Mouse (Mus musculus) midbrain, embryonic 11.5 days (tissue): ENCODE measurements at regions not wholly inside any gene's neighbourhood (a gene's known extent, or its start where the extent isn't known, plus 50 kb on each side); places are given as distances from the start of the nearest gene placed in this dataset.

Experiments used
- ATAC-seq: fragments of 200-750 bp; cut with Nextera tagmentation; 2 replicates; pipeline ENCODE4 v1.8.0; 2017; ENCODE audit warnings: moderate TSS enrichment, moderate library complexity; ENCODE audit not compliant: low FRiP score
- DNase-seq: peaks from one replicate; pipeline ENCODE4 v3.0.0; 2015; ENCODE audit warnings: low spot score; ENCODE audit errors: missing footprints
- H3K27ac ChIP-seq: fragments of 300-500 bp; sonication (generic); 2 replicates; pipeline ENCODE4 v1.5.1; 2014; ENCODE audit warnings: low read depth, low read length
- H3K27me3 ChIP-seq: fragments of 300-500 bp; sonication (generic); 2 replicates; pipeline ENCODE4 v1.6.1; 2014; ENCODE audit warnings: mild to moderate bottlenecking, low read length, moderate library complexity, mixed read lengths; ENCODE audit not compliant: control insufficient read depth, insufficient read depth
- H3K36me3 ChIP-seq: fragments of 300-500 bp; sonication (generic); 2 replicates; pipeline ENCODE4 v1.6.1; 2014; ENCODE audit warnings: mild to moderate bottlenecking, low read length, moderate library complexity, mixed read lengths; ENCODE audit not compliant: control insufficient read depth, insufficient read depth
- H3K4me1 ChIP-seq: fragments of 300-500 bp; sonication (generic); 2 replicates; pipeline ENCODE4 v1.6.1; 2014; ENCODE audit warnings: low read length; ENCODE audit not compliant: control insufficient read depth, insufficient read depth
- H3K4me2 ChIP-seq: fragments of 300-500 bp; sonication (generic); 2 replicates; pipeline ENCODE4 v1.6.1; 2014; ENCODE audit warnings: mild to moderate bottlenecking, moderate library complexity
- H3K4me3 ChIP-seq: fragments of 300-500 bp; sonication (generic); 2 replicates; pipeline ENCODE4 v1.5.1; 2014; ENCODE audit warnings: low read depth, low read length
- H3K9ac ChIP-seq: fragments of 300-500 bp; sonication (generic); 2 replicates; pipeline ENCODE4 v1.6.1; 2014; ENCODE audit warnings: low read length
- H3K9me3 ChIP-seq: fragments of 300-500 bp; sonication (generic); 2 replicates; pipeline ENCODE4 v1.6.1; 2016; ENCODE audit warnings: low read length; ENCODE audit not compliant: control insufficient read depth
- WGBS: fragments of 180-500 bp; shearing (Covaris S2); extraction: QIAGEN DNeasy Blood & Tissue Kit; methylation state at CpG from one replicate; pipeline ENCODE4 v1.1.7; 2014; 5-methylcytosine and 5-hydroxymethylcytosine counted together

DNA sequence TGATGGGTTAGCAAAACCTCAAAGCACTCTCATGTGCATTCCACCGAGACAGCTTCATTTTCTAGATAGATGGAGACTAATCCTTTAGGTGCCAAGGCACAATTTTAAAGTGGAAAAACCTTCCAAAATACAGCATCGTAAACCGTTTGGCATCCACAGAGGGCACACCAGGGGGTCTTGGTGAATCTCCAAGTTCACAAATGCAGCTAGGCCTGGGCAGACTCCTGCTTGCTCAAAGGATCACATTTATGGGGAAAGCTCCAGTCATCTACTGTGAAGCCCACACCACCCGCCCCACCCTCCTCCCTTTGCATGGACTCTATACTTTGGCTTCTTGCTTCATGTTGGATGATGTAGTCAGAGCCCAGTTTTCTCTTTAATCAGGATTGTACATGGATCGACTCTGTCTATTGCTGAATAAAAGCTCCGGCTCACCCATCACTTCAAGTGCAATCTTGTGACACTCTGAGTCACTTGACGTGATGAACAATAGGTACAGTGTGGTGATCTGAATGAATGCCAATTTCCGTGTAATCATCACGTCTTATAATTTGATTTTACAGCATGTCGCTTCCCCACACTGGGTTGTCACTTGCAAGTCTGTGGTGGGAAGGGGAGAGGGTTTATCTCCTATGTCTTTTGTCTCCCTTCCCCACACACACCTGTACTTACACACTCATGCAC is 129.2 kb upstream of the Pkdcc start:
- DNase-seq (no peak), ATAC-seq (no peak)
- WGBS, result 88% methylated on average over 10 of the region's 10 CpGs
- no peak overlapping the region for H3K27ac ChIP-seq
- no peak overlapping the region for H3K4me2 ChIP-seq
- H3K27me3 ChIP-seq, result peaks cover 17% of the 10 kb centered on the region
- no peaks in the 10 kb centered on the region for H3K9me3 ChIP-seq
- no peaks in the 10 kb centered on the region; the same call in 1 of the 2 replicates for H3K36me3 ChIP-seq
- H3K9ac ChIP-seq, result no peak overlapping the region
- no peaks in the 10 kb centered on the region for H3K4me1 ChIP-seq
- H3K4me3 ChIP-seq, result no peak overlapping the region

DNA sequence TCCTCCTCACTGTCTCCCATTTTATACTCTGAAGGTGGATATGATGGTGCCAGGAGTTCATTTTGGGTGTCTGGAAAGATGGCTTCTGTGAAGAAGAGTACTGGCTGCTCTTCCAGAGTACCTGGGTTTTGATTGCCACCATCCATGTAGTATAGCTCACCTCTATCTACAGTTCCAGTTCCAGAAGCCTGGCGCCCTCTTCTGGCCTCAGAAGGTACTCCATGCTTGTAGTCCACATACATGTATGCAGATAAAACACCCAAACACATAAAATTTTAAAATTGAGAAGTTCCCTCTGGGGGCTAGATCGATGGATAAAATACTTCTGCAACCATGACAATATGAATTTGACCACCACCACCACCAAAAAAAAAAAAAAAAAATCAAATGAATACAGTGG is 128.4 kb upstream of the Pkdcc start:
- H3K27ac ChIP-seq, result no peak overlapping the region
- peaks cover 12% of the 10 kb centered on the region for H3K27me3 ChIP-seq
- no peak overlapping the region for H3K4me3 ChIP-seq
- no peak for ATAC-seq
- WGBS, result 77% methylated on average over 2 of the region's 2 CpGs
- no peaks in the 10 kb centered on the region for H3K9me3 ChIP-seq
- no peak overlapping the region for H3K4me2 ChIP-seq
- H3K36me3 ChIP-seq, result no peaks in the 10 kb centered on the region; the same call in 1 of the 2 replicates
- no peaks in the 10 kb centered on the region for H3K4me1 ChIP-seq
- H3K9ac ChIP-seq, result no peak overlapping the region
- DNase-seq, result no peak

DNA sequence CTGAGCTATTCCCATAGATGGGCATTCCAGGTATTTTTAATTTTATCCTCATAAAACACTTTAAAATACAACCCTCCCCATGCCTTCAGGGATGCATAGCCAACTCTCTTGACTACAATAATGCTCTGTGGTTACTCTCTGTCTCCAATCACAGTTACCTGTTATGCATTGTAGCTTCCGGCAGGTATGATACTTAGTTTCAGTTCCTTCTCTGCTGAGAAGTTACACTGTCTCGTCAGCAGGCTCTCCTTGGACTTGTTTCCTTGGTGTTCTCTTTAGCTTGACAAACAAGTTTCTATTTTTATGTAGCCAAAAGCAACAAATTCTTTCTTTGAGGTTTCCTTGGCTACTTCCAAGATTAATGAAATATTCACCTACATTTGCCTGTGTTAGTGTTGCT is 126.6 kb upstream of the Pkdcc start:
- no peak for DNase-seq
- ATAC-seq, result no peak
- no peaks in the 10 kb centered on the region for H3K9me3 ChIP-seq
- H3K36me3 ChIP-seq, result no peaks in the 10 kb centered on the region; the same call in 1 of the 2 replicates
- no peak overlapping the region for H3K9ac ChIP-seq
- H3K4me2 ChIP-seq, result no peak overlapping the region
- H3K27ac ChIP-seq, result no peak overlapping the region
- H3K27me3 ChIP-seq, result peaks cover 5% of the 10 kb centered on the region
- H3K4me1 ChIP-seq, result no peaks in the 10 kb centered on the region
- 88% methylated on average over 2 of the region's 2 CpGs for WGBS
- H3K4me3 ChIP-seq, result no peak overlapping the region

DNA sequence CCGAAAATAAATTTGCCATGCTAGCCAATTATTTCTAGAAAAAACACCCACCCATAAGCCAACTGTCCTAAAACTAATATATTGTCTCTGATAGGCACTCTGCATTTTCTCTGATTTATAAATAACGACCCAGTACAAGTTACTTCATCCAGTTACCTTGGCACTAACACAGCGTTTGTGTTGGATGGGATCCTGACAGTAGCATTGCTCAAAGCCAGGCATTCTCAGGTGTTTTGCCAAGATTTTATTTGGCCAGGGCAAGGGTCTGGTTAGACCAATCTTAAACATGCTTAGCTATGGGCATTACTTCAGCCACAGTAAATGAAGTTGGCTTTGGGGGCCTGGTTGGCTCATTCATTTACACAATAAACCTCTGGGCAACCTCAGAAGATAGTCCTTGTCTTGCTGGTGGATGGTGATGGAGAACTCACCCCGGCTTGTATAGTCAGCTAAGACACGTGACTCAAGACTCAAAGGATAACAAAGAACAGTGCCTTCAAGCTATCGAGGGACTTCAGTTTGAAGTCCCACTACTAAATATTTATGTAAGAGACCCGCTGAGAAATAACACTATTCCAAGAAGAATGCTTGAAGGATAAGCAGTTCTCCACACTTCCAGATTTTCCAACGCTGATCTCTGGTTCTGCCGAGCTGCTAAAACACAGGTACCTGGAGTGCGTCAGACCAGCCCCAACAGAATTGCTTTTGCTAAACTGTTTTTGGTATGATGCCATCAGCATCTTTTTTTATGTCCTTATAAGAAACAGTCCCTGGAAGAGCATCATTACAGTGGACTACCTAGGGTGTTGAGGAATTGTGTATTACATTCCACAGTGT is 125.0 kb upstream of the Pkdcc start:
- no peak overlapping the region for H3K9ac ChIP-seq
- ATAC-seq, result no peak
- H3K27ac ChIP-seq, result no peak overlapping the region
- H3K9me3 ChIP-seq, result no peaks in the 10 kb centered on the region
- H3K4me3 ChIP-seq, result no peak overlapping the region
- no peak overlapping the region for H3K4me2 ChIP-seq
- H3K27me3 ChIP-seq, result no peaks in the 10 kb centered on the region; the same call in 1 of the 2 replicates
- DNase-seq, result no peak
- 83% methylated on average over 10 of the region's 10 CpGs for WGBS
- H3K36me3 ChIP-seq, result no peaks in the 10 kb centered on the region; the same call in 1 of the 2 replicates
- no peaks in the 10 kb centered on the region for H3K4me1 ChIP-seq

DNA sequence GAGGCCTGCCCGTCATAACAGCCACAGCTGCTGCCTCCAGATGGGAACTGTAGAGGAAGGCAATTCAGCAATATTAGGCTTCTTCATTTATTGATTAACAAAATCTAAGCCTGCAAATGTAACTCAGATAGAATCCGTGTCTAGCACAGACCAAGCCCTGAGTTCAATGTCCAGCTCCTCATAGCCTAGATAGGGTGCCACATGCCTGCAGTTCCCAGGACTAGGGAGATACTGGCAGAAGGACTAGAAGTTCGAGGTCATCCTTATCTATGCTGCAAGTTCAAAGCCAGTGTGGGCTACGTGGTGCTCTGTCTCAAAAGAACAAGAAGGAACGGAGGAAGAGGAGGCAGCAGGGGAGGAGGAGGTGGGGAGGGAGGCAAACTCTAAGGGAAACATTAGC is 121.2 kb upstream of the Pkdcc start:
- DNase-seq, result no peak
- Histone ChIP-seq H3K27ac (no peak overlapping the region), H3K4me1 (no peaks in the 10 kb centered on the region), H3K27me3 (no peaks in the 10 kb centered on the region; the same call in 1 of the 2 replicates), H3K9me3 (no peaks in the 10 kb centered on the region), H3K4me3 (no peak overlapping the region), H3K36me3 (no peaks in the 10 kb centered on the region), H3K9ac (no peak overlapping the region), H3K4me2 (no peak overlapping the region)
- ATAC-seq, result no peak
- WGBS, result 80% methylated on average over 5 of the region's 5 CpGs

DNA sequence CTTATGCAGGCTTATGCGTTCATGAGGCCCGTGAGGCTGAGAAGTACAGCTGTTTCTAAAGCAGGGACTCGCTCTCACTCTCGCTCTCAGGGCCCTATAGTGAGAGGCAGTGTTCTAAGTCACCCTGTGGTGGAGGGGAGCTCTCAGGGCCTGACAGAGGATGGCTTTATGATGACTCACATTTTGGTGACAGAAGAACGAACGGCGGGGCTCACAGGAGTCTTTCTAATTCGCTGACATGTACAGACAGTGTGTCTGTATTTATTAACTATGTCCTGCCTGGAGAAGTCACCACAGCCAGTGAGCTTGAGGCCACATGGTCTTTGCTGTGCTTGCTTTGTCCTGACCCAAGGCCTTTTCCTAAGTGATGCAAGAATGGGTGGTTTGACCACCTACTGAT is 118.6 kb upstream of the Pkdcc start:
- no peak overlapping the region for H3K4me2 ChIP-seq
- no peak overlapping the region for H3K4me3 ChIP-seq
- ATAC-seq (no peak), DNase-seq (no peak)
- WGBS, result 69% methylated on average over 8 of the region's 8 CpGs
- H3K27me3 ChIP-seq, result no peaks in the 10 kb centered on the region; the same call in 1 of the 2 replicates
- no peaks in the 10 kb centered on the region for H3K36me3 ChIP-seq
- H3K9me3 ChIP-seq, result no peaks in the 10 kb centered on the region
- no peak overlapping the region for H3K27ac ChIP-seq
- no peak overlapping the region for H3K9ac ChIP-seq
- H3K4me1 ChIP-seq, result no peaks in the 10 kb centered on the region

DNA sequence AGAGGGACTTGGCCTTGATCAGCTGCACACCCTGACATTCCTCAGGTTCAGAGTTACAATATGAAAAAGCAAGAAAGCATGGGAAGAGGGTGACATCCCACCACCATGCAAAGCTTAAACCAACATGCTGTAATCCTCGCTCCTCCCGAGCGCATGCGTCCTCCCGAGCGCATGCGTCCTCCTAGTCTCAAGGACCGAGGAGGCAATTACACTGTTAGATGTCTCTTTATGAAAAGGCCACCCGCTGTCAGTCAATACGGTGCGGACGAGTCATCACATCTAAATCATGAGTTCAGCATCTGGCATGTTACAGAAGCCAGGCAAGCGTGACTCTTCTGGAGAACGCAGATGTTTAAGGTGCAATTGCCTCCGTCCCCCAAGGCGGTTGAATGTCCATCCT is 117.1 kb upstream of the Pkdcc start:
- Histone ChIP-seq H3K9ac (no peak overlapping the region), H3K4me1 (no peaks in the 10 kb centered on the region), H3K4me3 (no peak overlapping the region), H3K9me3 (no peaks in the 10 kb centered on the region), H3K36me3 (no peaks in the 10 kb centered on the region), H3K4me2 (no peak overlapping the region), H3K27me3 (no peaks in the 10 kb centered on the region; the same call in 1 of the 2 replicates), H3K27ac (no peak overlapping the region)
- WGBS, result 84% methylated on average over 16 of the region's 16 CpGs
- ATAC-seq (no peak), DNase-seq (no peak)

DNA sequence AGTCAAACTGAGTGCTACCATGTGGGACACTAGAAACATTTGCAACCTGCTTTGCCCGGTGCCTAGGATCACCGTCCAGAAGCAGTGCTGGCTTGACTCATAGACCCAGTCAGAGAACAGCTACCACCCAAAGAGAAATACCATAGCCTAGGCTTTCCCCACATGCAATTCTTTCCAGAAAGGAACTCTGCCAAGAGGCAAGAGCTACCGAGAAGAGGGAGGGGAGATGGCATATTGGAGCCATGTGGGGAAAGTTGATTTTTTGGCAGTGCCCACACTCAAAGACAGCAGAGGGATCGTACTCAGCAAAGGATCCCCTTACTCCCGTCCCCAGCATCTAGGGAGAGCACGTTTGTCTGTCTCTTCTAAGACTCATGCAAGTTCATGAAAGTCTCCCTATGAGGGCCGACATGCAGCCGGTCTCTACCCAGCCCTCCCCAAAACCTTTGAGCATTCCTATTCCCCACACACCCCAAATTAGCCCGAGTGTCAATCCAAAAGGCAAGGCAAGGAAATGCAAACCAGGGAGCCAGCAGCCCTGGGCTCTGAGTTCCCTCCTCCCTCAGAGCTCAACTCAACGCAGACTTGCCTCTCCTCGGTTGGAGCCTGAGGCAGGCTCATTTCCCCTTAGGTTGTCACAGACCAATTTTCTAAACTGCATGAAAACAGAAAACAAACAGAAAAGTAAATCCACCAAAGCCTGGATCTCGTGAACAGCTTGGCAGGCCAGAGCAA is 116.2 kb upstream of the Pkdcc start:
- Histone ChIP-seq H3K9me3 (no peaks in the 10 kb centered on the region), H3K27ac (no peak overlapping the region), H3K9ac (no peak overlapping the region), H3K4me2 (no peak overlapping the region), H3K27me3 (no peaks in the 10 kb centered on the region; the same call in 1 of the 2 replicates), H3K4me3 (no peak overlapping the region), H3K36me3 (no peaks in the 10 kb centered on the region), H3K4me1 (no peaks in the 10 kb centered on the region)
- no peak for DNase-seq
- WGBS, result 77% methylated on average over 12 of the region's 12 CpGs
- no peak for ATAC-seq

DNA sequence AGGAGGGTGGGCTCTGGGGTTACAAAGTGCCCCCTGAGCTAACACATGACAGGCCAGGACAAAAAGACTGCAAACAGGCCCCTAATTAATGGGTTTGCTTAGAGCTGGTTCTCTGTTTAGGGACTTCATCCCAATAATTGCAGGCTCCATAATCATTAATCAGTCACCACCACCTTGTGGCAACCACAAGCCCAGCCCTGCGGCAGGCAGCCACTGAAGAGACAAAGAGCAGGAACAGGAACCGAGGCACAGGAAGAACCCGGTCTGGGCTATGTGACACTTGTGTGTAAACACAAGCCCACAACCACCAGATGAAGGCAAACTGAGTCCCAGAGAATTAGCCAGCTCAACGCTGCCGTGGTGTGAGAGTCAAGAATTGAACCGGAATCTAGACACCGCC is 114.1 kb upstream of the Pkdcc start:
- Histone ChIP-seq H3K9ac (no peak overlapping the region), H3K9me3 (no peaks in the 10 kb centered on the region), H3K4me2 (no peak overlapping the region), H3K27ac (no peak overlapping the region), H3K27me3 (no peaks in the 10 kb centered on the region), H3K36me3 (no peaks in the 10 kb centered on the region), H3K4me3 (no peak overlapping the region), H3K4me1 (no peaks in the 10 kb centered on the region)
- 75% methylated on average over 7 of the region's 7 CpGs for WGBS
- ATAC-seq (no peak), DNase-seq (no peak)
